Mouse (Mus musculus) stomach, postnatal 0 days (tissue): Measurements from ENCODE around the gene Dbil5.

Experiments
- CTCF ChIP-seq: IDR thresholded peaks from 2 replicates; pipeline ENCODE4 v1.5.1; 2016; ENCODE audit warnings: antibody characterized with exemption, low read depth, mild to moderate bottlenecking, moderate library complexity
- EP300 ChIP-seq: optimal IDR thresholded peaks from 2 replicates; pipeline ENCODE3; 2016; ENCODE audit warnings: antibody characterized with exemption

DNA sequence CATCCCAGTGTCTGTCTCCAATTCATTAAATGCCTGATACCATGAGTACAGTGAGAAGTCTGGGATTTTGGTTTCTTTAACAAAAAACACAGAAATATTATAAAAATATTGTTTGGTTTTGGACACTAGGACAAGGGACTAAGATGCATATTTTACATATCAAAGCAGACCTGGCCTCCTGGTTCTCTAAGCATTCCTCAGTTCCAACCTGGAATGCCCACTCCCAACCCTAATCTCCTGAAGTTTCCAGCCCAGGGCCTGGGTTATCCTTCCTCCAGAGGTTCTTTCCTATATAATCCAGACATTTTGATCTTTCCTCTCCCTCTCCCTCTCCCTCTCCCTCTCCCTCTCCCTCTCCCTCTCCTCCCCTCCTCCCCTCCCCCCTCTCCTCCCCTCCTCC is 7.6 kb downstream of the Dbil5 start:
- TF ChIP-seq CTCF (no peak), EP300 (no peak)
